Mouse (Mus musculus) lung, embryonic 15.5 days (tissue): ENCODE data around the gene Iglon5. TPM values are rescaled to one million over a fixed set of nuclear protein-coding genes. Genes with fewer than 3 reads are reported as not detected.

Source experiments
- ATAC-seq: fragments of 200-750 bp; cut with Nextera tagmentation; 2 replicates; pipeline ENCODE4 v1.8.0; 2017; ENCODE audit warnings: moderate number of reproducible peaks, borderline replicate concordance; ENCODE audit not compliant: low FRiP score, low TSS enrichment; ENCODE audit errors: extremely low read depth
- H3K27ac ChIP-seq: fragments of 300-500 bp; sonication (generic); 2 replicates; pipeline ENCODE4 v1.5.1; 2015; ENCODE audit warnings: moderate library complexity, mild to moderate bottlenecking, inconsistent platforms
- H3K27me3 ChIP-seq: fragments of 300-500 bp; sonication (generic); 2 replicates; pipeline ENCODE4 v1.6.1; 2015; ENCODE audit warnings: inconsistent platforms
- H3K36me3 ChIP-seq: fragments of 300-500 bp; sonication (generic); 2 replicates; pipeline ENCODE4 v1.6.1; 2015; ENCODE audit warnings: inconsistent platforms
- H3K4me1 ChIP-seq: fragments of 300-500 bp; sonication (generic); 2 replicates; pipeline ENCODE4 v1.6.1; 2015; ENCODE audit warnings: inconsistent platforms
- H3K4me2 ChIP-seq: fragments of 300-500 bp; sonication (generic); 2 replicates; pipeline ENCODE4 v1.6.1; 2015; ENCODE audit warnings: inconsistent platforms, mild to moderate bottlenecking, moderate library complexity
- H3K4me3 ChIP-seq: fragments of 300-500 bp; sonication (generic); 2 replicates; pipeline ENCODE4 v1.5.1; 2015; ENCODE audit warnings: mild to moderate bottlenecking, inconsistent platforms
- H3K9ac ChIP-seq: fragments of 300-500 bp; sonication (generic); 2 replicates; pipeline ENCODE4 v1.6.1; 2015; ENCODE audit warnings: inconsistent platforms
- H3K9me3 ChIP-seq: fragments of 300-500 bp; sonication (generic); 2 replicates; pipeline ENCODE4 v1.6.1; 2016; ENCODE audit warnings: inconsistent platforms
- WGBS: fragments of 180-500 bp; shearing (Covaris S2); methylation state at CpG from one replicate; pipeline ENCODE4 v1.1.7; 2015; 5-methylcytosine and 5-hydroxymethylcytosine counted together
- polyA plus RNA-seq: library from polyadenylated mRNA; unstranded; fragments of >200 nt; fragmentation: Nextera tagmentation; extraction: Ambion mirVana; gene quantifications from 2 replicates; pipeline ENCODE4 v1.2.1, GENCODE M21; 2015

The Iglon5 gene
- polyA plus RNA-seq, 1 experiment from 2014 or later = 0.39 TPM

DNA sequence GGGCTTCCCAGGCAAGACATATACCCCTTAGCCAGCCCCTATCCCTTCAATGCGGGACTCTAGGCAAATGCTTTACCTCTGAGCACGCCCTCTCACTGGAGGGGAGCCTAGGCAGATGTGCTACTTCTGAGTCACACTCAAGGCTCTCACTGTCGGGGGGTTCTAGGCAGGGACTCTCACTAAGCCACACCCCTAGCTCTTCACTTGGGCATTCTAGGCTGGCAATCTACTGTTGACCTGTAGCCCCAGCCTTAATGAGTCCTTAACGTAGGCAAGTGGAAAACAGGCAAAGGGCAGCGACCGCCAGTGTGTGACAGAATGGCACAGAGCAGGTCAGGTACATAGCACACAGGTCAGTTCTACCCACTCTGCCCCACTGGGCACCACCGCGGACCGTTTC lies 986 bp upstream of the Iglon5 start:
- no peaks in the 10 kb centered on the region for H3K4me1 ChIP-seq
- no peak for ATAC-seq
- 0 out of 2 replicates have a peak, but pooled peaks cover 7% of the 10 kb centered on the region for H3K27me3 ChIP-seq
- no peak overlapping the region for H3K9ac ChIP-seq
- no peak overlapping the region for H3K4me3 ChIP-seq
- no peaks in the 10 kb centered on the region for H3K36me3 ChIP-seq
- H3K27ac ChIP-seq = no peak overlapping the region
- 59% methylated on average over 9 of the region's 9 CpGs for WGBS
- H3K9me3 ChIP-seq = no peaks in the 10 kb centered on the region
- H3K4me2 ChIP-seq = 0 out of 2 replicates have a peak overlapping the region, but pooled peaks have one; percentile 75

DNA sequence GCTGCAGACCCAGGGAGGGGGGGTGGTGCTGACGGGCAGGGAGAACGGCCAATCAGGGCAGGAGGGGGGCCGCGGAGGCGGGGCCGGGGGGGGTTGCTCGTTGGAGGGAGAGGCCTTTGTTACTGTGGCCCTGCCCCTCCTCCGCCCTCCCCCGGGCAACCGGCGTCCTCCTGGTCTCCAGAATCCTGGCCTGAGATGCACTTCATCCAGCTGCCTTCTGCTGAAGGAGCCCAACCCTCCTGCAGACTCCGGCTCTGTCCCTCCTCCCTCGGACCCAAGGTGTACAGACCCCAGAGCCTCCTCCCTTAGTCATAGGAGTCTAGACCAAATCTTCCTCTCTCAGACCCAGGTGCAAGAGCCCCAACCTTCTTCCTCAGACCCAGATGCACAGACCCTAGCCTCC lies 308 bp upstream of the Iglon5 start:
- ATAC-seq = peak; percentile 77; the same call in 1 of the 2 replicates
- 0 out of 2 replicates have a peak, but pooled peaks cover 7% of the 10 kb centered on the region for H3K27me3 ChIP-seq
- H3K36me3 ChIP-seq = no peaks in the 10 kb centered on the region
- peak overlapping the region; percentile 75 for H3K4me2 ChIP-seq
- WGBS = 0% methylated on average over 12 of the region's 13 CpGs
- H3K9ac ChIP-seq = peak overlapping the region; percentile 19; the same call in 1 of the 2 replicates
- no peaks in the 10 kb centered on the region for H3K4me1 ChIP-seq
- H3K27ac ChIP-seq = no peak overlapping the region
- H3K9me3 ChIP-seq = no peaks in the 10 kb centered on the region
- peak overlapping the region; percentile 42 for H3K4me3 ChIP-seq

DNA sequence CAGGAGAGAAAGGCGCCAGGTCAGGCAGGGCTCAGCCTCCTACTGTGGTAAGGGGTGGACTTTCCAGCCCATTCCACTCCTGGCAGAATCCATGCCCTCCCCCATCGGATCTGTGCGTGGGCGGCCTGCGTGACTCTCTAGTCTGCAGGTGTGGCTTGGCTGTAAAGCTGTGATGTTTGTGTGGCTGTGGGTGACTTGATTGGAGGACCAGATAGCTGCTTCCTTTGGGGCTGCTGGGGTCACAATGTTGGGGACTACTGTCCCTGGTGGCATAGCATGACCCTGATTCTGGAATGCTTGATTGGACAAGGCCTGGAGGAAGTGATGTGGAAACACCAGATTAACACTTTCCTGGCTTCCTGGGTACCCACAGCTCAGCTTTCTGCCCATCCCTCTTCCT lies 1.2 kb downstream of the Iglon5 start:
- Histone ChIP-seq H3K27me3 (0 out of 2 replicates have a peak, but pooled peaks cover 7% of the 10 kb centered on the region), H3K36me3 (no peaks in the 10 kb centered on the region), H3K4me2 (no peak overlapping the region), H3K4me3 (no peak overlapping the region), H3K4me1 (no peaks in the 10 kb centered on the region), H3K9me3 (no peaks in the 10 kb centered on the region), H3K9ac (no peak overlapping the region), H3K27ac (no peak overlapping the region)
- 43% methylated on average over 5 of the region's 5 CpGs for WGBS
- no peak for ATAC-seq

DNA sequence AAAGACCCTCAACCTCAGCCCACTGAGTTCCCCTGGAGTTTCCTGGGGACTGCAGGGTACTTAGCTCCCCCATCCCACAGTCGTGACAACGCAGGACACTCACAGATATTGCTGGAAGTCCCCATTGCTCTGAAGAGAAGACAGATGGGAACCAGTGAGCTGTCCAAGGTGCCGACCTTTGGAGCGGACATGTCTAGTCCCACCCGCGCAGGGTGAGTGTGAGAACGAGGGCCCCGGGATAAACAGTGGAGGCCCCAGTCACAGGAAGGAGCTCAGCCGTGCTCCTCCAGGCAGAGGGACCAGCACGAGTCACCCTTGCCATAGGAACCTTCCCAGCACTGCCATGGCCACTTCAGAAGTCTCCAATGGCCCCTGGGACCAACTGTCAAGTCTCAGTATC lies 6.6 kb downstream of the Iglon5 start:
- WGBS = 3% methylated on average over 10 of the region's 10 CpGs
- no peaks in the 10 kb centered on the region for H3K9me3 ChIP-seq
- no peak overlapping the region for H3K9ac ChIP-seq
- peaks cover 3% of the 10 kb centered on the region; the same call in 1 of the 2 replicates for H3K4me1 ChIP-seq
- no peak overlapping the region for H3K4me3 ChIP-seq
- no peak for ATAC-seq
- no peaks in the 10 kb centered on the region for H3K36me3 ChIP-seq
- H3K4me2 ChIP-seq = no peak overlapping the region
- peaks cover 1% of the 10 kb centered on the region; the same call in 1 of the 2 replicates for H3K27me3 ChIP-seq
- H3K27ac ChIP-seq = no peak overlapping the region

DNA sequence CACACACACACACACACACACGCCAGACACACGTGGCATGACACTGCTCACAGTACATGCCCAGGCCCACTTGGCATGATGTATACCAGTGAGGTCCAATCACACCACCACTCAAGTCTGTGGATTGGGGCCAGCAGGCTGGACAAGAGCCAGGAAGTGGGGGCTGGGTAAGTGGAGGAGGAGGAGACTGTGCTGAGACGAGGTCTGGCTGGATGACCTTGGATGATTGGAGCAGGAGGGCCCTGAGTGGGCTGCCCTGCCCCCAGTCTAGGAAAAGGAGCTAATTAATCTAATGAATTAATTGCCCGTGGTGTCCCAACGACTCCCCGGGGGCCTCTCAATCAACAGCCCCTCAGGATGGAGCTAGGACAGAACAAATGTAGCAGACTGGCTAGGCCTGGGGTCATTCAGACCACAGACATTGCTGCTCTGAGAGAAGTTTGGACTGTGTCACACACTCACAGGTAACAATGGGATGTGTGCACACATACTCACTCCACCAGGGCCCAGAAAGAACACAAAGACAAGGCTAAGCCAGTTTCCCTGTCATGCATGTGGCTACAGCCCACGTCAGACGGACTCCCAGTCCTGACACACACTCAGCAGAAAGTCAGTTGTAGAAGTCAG lies 7.7 kb downstream of the Iglon5 start:
- H3K9ac ChIP-seq = no peak overlapping the region
- H3K9me3 ChIP-seq = no peaks in the 10 kb centered on the region
- no peak overlapping the region for H3K27ac ChIP-seq
- ATAC-seq = peak; percentile 61; the same call in 1 of the 2 replicates
- peaks cover 3% of the 10 kb centered on the region; the same call in 1 of the 2 replicates for H3K4me1 ChIP-seq
- H3K4me3 ChIP-seq = no peak overlapping the region
- H3K36me3 ChIP-seq = no peaks in the 10 kb centered on the region
- H3K4me2 ChIP-seq = no peak overlapping the region
- peaks cover 11% of the 10 kb centered on the region for H3K27me3 ChIP-seq
- 47% methylated on average over 8 of the region's 8 CpGs for WGBS

DNA sequence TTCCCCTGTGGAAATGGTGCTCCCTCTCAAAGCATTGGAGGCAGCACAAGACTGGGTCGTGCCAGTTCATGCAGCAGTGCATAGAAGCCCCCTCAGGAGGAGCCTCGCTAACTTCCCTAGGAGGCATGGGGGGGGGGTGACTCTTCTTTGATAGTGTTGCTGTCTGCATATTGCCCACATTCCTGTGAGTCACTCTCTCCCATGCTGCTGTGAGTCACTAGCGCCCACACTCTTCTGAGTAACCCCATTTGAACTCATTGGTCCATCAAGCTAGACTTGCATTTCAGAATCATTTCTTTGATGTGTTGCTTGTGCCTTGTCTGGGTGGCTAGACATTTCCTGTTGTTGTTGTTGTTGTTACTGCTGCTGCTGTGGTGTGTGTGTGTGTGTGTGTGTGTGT lies 8.7 kb downstream of the Iglon5 start:
- H3K27me3 ChIP-seq = peaks cover 20% of the 10 kb centered on the region
- H3K27ac ChIP-seq = no peak overlapping the region
- H3K36me3 ChIP-seq = no peaks in the 10 kb centered on the region
- no peak overlapping the region for H3K9ac ChIP-seq
- 64% methylated on average over 3 of the region's 3 CpGs for WGBS
- H3K9me3 ChIP-seq = no peaks in the 10 kb centered on the region
- no peak overlapping the region for H3K4me3 ChIP-seq
- no peak for ATAC-seq
- H3K4me1 ChIP-seq = peaks cover 3% of the 10 kb centered on the region; the same call in 1 of the 2 replicates
- H3K4me2 ChIP-seq = no peak overlapping the region

DNA sequence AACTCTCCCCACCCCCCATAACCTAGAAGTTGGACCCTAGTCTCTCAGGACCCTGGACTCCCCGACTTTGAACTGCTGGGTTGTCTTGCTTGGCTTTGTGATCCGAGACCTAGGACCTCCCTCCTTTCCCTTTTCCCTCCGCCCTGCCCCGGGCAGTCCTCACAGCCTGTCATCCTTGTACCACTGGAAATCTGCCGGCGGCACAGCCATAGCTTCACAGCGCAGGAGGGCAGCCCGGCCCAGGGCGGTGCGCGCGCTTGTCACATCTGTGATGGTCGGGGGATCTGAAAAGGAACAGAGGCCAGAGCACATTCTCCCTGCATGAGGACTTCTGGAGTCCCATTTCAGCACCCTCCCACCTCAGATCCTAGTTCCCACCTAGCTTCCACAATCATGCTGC lies 13.5 kb downstream of the Iglon5 start:
- 7% methylated on average over 13 of the region's 13 CpGs for WGBS
- ATAC-seq = no peak
- Histone ChIP-seq H3K36me3 (no peaks in the 10 kb centered on the region), H3K4me3 (no peak overlapping the region), H3K4me2 (no peak overlapping the region), H3K9ac (no peak overlapping the region), H3K27ac (no peak overlapping the region), H3K4me1 (0 out of 2 replicates have a peak, but pooled peaks cover 3% of the 10 kb centered on the region), H3K27me3 (peaks cover 33% of the 10 kb centered on the region), H3K9me3 (no peaks in the 10 kb centered on the region)

DNA sequence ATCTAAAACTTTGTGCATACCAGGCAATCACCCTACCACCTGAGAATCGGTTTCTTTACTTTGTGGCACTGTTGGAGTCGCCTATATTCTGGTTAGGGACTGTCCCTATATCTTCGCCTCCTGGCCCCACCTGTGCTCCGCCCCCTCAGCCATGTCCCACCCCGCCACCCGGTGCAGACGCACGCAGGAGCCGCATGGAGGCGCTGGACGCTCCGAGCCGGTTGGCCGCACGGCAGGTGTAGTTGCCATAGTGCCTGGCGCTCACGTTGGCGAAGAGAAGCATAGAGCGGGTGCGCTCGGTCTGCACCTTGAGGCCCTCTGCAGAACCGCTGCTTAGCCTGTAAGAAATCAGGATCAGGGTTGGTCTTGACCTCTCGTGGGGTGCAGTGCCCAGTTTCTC lies 14.2 kb downstream of the Iglon5 start:
- WGBS = 12% methylated on average over 23 of the region's 23 CpGs
- Histone ChIP-seq H3K4me3 (no peak overlapping the region), H3K27me3 (peaks cover 33% of the 10 kb centered on the region)

DNA sequence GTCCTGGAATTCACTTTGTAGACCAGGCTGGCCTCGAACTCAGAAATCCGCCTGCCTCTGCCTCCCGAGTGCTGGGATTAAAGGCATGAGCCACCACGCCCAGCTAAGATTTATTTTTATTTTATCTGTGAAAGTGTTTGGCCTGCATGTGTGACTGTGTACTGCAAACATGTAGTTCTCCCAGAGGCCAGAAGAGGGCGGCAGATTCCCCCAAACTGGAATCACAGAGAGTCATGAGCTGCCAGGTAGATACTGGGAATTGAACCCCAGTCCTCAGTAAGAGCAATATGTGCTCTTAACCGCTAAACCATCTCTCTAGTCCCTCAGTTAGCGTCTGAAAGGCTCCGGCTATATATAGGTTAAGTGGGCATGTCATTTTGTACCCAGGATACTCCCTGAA lies 19.5 kb downstream of the Iglon5 start:
- 42% methylated on average over 8 of the region's 8 CpGs for WGBS
- Histone ChIP-seq H3K9me3 (no peaks in the 10 kb centered on the region), H3K4me3 (no peak overlapping the region), H3K36me3 (no peaks in the 10 kb centered on the region), H3K4me2 (no peak overlapping the region), H3K27me3 (peaks cover 5% of the 10 kb centered on the region), H3K27ac (no peak overlapping the region), H3K4me1 (peaks cover 9% of the 10 kb centered on the region), H3K9ac (no peak overlapping the region)
- ATAC-seq = no peak

More for the DNA sequence above, 14.2 kb downstream of the Iglon5 start:
- no peak for ATAC-seq
- Histone ChIP-seq H3K9me3 (no peaks in the 10 kb centered on the region), H3K4me1 (0 out of 2 replicates have a peak, but pooled peaks cover 3% of the 10 kb centered on the region), H3K36me3 (no peaks in the 10 kb centered on the region), H3K9ac (no peak overlapping the region), H3K4me2 (no peak overlapping the region), H3K27ac (no peak overlapping the region)

DNA sequence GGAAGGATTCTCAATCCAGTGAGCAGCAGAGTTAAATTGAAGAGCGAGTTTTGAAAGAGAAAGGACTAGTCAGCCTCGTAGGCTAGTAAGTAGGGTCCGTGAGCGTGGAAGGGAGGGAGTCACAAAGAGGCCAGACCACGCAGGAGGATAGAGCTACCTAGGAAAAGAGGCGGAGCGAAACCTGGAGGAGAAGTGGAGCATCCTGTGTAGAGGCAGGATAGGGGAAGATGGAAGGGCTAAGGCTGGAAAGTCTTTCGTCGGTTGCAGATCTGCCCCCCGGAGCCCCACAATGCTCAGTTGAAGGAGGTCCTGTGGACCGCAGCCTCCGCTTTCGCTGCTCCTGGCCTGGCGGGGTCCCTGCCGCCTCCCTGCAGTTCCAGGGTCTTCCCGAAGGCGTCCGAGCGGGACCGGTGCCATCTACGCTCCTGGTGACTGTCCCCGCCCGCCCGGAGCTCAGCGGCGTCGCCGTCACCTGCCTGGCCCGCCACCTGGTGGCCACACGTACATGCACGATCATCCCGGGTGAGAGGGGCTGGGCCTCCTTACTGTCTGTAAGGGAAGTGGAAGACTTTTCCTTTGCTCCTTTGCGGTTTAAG lies 23.7 kb downstream of the Iglon5 start:
- Histone ChIP-seq H3K9me3 (no peaks in the 10 kb centered on the region), H3K4me1 (peaks cover 16% of the 10 kb centered on the region), H3K4me2 (peak overlapping the region; percentile 95), H3K27me3 (peaks cover 9% of the 10 kb centered on the region), H3K27ac (no peak overlapping the region; the same call in 1 of the 2 replicates), H3K4me3 (peak overlapping the region; percentile 51), H3K36me3 (no peaks in the 10 kb centered on the region), H3K9ac (peak overlapping the region; percentile 24; the same call in 1 of the 2 replicates)
- 2% methylated on average over 28 of the region's 33 CpGs for WGBS
- ATAC-seq = peak; percentile 55

DNA sequence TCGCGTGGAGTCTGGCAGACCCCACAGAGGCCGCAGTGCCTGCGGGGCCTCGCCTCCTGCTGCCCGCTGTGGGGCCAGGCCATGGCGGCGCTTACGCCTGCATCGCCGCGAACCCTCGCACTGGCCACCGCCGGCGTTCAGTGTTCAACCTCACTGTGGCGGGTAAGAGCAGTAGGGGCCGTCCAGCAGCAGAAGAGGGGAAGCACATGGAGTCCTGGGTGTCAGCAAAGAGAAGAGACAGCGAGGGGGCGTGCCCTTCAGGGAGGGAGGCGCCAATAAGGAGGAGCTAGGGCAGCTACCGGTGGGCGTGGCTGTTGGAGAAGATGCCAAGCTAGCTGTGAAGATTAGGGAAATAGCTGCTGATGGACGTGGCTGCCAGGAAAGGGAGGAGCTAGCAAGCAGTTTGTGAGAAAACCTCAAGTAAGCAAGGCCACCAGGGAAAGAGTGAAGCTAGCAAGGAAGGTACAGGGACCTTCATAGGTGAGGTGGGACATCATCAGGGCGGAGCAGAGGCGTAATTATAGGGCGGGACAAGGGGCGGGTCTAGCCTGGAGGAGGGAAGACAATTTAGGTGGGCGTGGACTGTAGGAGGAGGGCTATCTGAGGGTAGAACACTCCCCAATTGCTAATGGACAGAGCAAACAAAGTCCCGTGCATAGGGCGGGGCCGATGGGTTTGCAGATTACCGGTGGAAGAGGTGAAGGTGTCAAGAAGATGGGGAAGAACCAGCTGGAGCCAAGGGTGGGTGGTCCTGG lies 24.4 kb downstream of the Iglon5 start:
- Histone ChIP-seq H3K36me3 (no peaks in the 10 kb centered on the region), H3K4me2 (peak overlapping the region; percentile 95), H3K4me1 (peaks cover 16% of the 10 kb centered on the region), H3K27me3 (peaks cover 9% of the 10 kb centered on the region), H3K4me3 (peak overlapping the region; percentile 51), H3K9me3 (no peaks in the 10 kb centered on the region), H3K27ac (no peak overlapping the region), H3K9ac (peak overlapping the region; percentile 47; the same call in 1 of the 2 replicates)
- ATAC-seq = peak; percentile 90
- under 1% methylated on average over 33 of the region's 33 CpGs for WGBS
